Mouse (Mus musculus) thymus, postnatal 4 days (tissue): ENCODE measurements at regions not wholly inside any gene's neighbourhood (a gene's known extent, or its start where the extent isn't known, plus 50 kb on each side); places are given as distances from the start of the nearest gene placed in this dataset.

Experiments used
- DNase-seq: peaks from one replicate; pipeline ENCODE4 v3.0.0; 2021

GRCm38 (mm10) chr1:92776353-92776752 lies 55.1 kb upstream of the Gpc1 start:
- DNase-seq, result no peak

GRCm38 (mm10) chr1:92775908-92776307 lies 55.5 kb upstream of the Gpc1 start:
- DNase-seq, result no peak

GRCm38 (mm10) chr1:92774743-92775692 lies 56.4 kb upstream of the Gpc1 start:
- DNase-seq, result no peak

GRCm38 (mm10) chr1:92774006-92774405 lies 57.4 kb upstream of the Gpc1 start:
- DNase-seq, result no peak

GRCm38 (mm10) chr1:92772784-92773113 lies 58.7 kb upstream of the Gpc1 start:
- no peak for DNase-seq

- no peak for DNase-seq
These were observed 59.2 kb upstream of the Gpc1 start for GRCm38 (mm10) chr1:92772101-92772783.

GRCm38 (mm10) chr1:92769696-92770095 lies 61.7 kb upstream of the Gpc1 start:
- no peak for DNase-seq

- DNase-seq, result no peak
These were observed 62.3 kb upstream of the Gpc1 start for GRCm38 (mm10) chr1:92769156-92769555.

- DNase-seq, result no peak
These were observed 64.9 kb upstream of the Gpc1 start for GRCm38 (mm10) chr1:92766496-92766895.

GRCm38 (mm10) chr1:92754793-92755488 lies 76.5 kb upstream of the Gpc1 start:
- no peak for DNase-seq

GRCm38 (mm10) chr1:92751700-92752136 lies 79.7 kb upstream of the Gpc1 start:
- no peak for DNase-seq

- DNase-seq, result no peak
These were observed 82.0 kb upstream of the Gpc1 start for GRCm38 (mm10) chr1:92749475-92749874.

GRCm38 (mm10) chr1:92745284-92745683 lies 86.2 kb upstream of the Gpc1 start:
- DNase-seq, result no peak

- DNase-seq, result no peak
These were observed 86.8 kb upstream of the Gpc1 start for GRCm38 (mm10) chr1:92744528-92745241.

- no peak for DNase-seq
These were observed 88.4 kb upstream of the Gpc1 start for GRCm38 (mm10) chr1:92742881-92743621.

- DNase-seq, result no peak
These were observed 89.1 kb upstream of the Gpc1 start for GRCm38 (mm10) chr1:92742300-92742699.

- no peak for DNase-seq
These were observed 90.4 kb upstream of the Gpc1 start for GRCm38 (mm10) chr1:92741047-92741446.

- DNase-seq, result no peak
These were observed 89.1 kb upstream of the Otos start for GRCm38 (mm10) chr1:92737600-92738197.

GRCm38 (mm10) chr1:92736411-92736810 lies 87.8 kb upstream of the Otos start:
- no peak for DNase-seq

GRCm38 (mm10) chr1:92733732-92734131 lies 85.1 kb upstream of the Otos start:
- DNase-seq, result no peak
